Mouse (Mus musculus): Measurements from ENCODE around the gene Gm15737.

The Gm15737 gene

GRCm38 (mm10) chr6:92875340-92875739 lies 6.2 kb downstream of the Gm15737 start:
- no peak for DNase-seq (ENCODE audit: low read depth)

GRCm38 (mm10) chr6:92876121-92876520 lies 7.0 kb downstream of the Gm15737 start:
- no peak for DNase-seq (ENCODE audit: low read depth)

GRCm38 (mm10) chr6:92877236-92877635 lies 8.1 kb downstream of the Gm15737 start:
- no peak for DNase-seq (ENCODE audit: low read depth)

- DNase-seq (ENCODE audit: low read depth) = no peak
Observed at GRCm38 (mm10) chr6:92878771-92879170, 9.6 kb downstream of the Gm15737 start.

- DNase-seq (ENCODE audit: low read depth) = no peak
Observed at GRCm38 (mm10) chr6:92879700-92880265, 10.6 kb downstream of the Gm15737 start.

GRCm38 (mm10) chr6:92882446-92882845 lies 13.3 kb downstream of the Gm15737 start:
- no peak for DNase-seq (ENCODE audit: low read depth)

- DNase-seq (ENCODE audit: low read depth) = no peak
Observed at GRCm38 (mm10) chr6:92883131-92883900, 14.2 kb downstream of the Gm15737 start.

- no peak for DNase-seq (ENCODE audit: low read depth)
Observed at GRCm38 (mm10) chr6:92891535-92891934, 22.4 kb downstream of the Gm15737 start.

GRCm38 (mm10) chr6:92904037-92904436 lies 34.9 kb downstream of the Gm15737 start:
- no peak for DNase-seq (ENCODE audit: low read depth)

GRCm38 (mm10) chr6:92904491-92904890 lies 35.3 kb downstream of the Gm15737 start:
- no peak for DNase-seq (ENCODE audit: low read depth)

GRCm38 (mm10) chr6:92905922-92906321 lies 36.8 kb downstream of the Gm15737 start:
- DNase-seq (ENCODE audit: low read depth) = no peak

GRCm38 (mm10) chr6:92909361-92909760 lies 40.2 kb downstream of the Gm15737 start:
- DNase-seq (ENCODE audit: low read depth) = no peak

- DNase-seq (ENCODE audit: low read depth) = no peak
Observed at GRCm38 (mm10) chr6:92910611-92911010, 41.5 kb downstream of the Gm15737 start.

GRCm38 (mm10) chr6:92920938-92921689 lies 52.0 kb downstream of the Gm15737 start:
- DNase-seq (ENCODE audit: low read depth) = no peak

GRCm38 (mm10) chr6:92921843-92922242 lies 52.7 kb downstream of the Gm15737 start:
- no peak for DNase-seq (ENCODE audit: low read depth)

GRCm38 (mm10) chr6:92924536-92924935 lies 55.4 kb downstream of the Gm15737 start:
- DNase-seq (ENCODE audit: low read depth) = no peak

GRCm38 (mm10) chr6:92928261-92928660 lies 59.1 kb downstream of the Gm15737 start:
- DNase-seq (ENCODE audit: low read depth) = no peak

Measured in naive thymus-derived CD4-positive, alpha-beta T cell, adult 2 months (primary cell).